Mouse (Mus musculus): ENCODE measurements around the gene Vmn1r6.
"Not testable (repeated sequence)": the region's sequence is repeated elsewhere in the genome, so short reads cannot be mapped to it uniquely, and the experiment has no call there.

Vmn1r6 gene

DNA sequence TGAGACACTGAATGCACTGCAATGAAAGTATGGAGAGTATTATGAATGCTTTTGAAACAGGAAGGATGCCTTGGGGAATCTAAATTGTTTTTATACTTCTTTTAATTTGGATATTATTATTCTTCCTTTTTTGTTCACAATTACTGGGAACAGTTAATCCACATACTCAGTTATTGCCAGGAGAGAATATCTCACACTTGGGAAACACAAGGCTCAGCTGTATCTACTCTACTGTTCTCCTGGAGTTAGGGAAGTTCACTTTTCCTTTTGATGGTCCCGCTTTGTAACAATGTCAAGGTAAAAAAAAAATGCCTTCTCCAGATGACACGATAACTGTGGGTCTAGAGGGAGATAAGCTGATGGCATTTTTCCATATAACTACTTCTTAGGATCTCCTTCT, at the start of gene Vmn1r6:
Gene Vmn1r6 (plus strand): TSS at position 301 of the 400 bp plus-strand sequence.
- no peak for DNase-seq (ENCODE audit: low spot score)

DNA sequence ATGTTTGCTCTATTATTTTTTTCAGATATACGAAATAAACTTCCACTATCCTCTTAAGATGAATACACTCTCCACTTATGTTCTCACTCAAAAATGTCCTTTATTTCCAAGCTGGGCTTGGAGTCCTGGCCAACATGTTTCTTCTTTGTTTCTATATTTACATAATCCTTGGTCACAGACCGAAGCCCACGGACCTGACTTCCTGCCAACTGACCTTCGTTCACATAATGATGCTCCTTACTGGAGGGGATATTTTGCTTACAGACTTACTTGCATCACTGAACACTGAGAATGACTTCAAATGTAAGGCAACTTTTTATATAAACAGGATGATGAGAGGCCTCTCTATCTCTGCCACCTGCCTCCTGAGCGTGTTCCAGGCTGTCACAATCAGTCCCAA, 40.6 kb upstream of the Vmn1r6 start:
- DNase-seq (ENCODE audit: low spot score), result no peak

DNA sequence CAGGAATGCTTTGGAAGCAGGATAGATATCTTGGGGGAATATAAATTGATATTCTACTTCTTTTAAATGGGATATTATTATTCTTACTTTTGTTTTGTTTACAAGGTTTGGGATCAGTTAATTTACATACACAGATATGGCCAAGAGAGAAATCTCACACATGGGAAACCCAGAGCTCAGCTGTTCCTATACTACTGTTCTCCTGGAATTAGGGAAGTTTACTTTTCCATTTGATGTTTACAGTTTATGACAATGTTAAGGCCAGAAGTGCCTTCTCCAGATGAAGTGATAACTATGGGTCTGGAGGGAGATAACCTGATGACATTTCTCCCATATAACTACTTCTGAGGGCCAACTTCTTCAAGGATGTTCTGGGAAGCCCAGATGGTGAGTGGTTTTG, 27.1 kb upstream of the Vmn1r6 start, which contains the start of gene Vmn1r5:
Gene Vmn1r5 (plus strand): TSS at position 301 of the 400 bp plus-strand sequence.
- DNase-seq (ENCODE audit: low spot score), result no peak

DNA sequence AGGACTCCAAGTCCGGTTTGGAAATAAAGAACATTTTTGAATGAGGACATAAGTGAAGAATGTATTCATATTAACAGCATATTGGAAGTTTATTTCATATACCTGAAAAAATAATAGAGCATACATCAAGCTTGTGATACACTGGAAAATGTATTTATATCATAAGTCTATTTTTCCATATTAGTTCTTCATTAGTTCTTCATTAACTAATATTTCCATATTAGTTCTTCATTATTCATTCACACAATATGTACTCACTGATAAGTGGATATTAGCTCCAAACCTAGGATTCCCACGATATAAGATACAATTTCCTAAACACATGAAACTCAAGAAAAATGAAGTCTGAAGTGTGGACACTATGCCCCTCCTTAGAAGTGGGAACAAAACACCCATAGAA, 28.2 kb downstream of the Vmn1r6 start, which contains the start of gene Vmn1r7:
Gene Vmn1r7 (minus strand): TSS at position 101 of the 400 bp plus-strand sequence.
- DNase-seq (ENCODE audit: low spot score), result not testable (repeated sequence)

DNA sequence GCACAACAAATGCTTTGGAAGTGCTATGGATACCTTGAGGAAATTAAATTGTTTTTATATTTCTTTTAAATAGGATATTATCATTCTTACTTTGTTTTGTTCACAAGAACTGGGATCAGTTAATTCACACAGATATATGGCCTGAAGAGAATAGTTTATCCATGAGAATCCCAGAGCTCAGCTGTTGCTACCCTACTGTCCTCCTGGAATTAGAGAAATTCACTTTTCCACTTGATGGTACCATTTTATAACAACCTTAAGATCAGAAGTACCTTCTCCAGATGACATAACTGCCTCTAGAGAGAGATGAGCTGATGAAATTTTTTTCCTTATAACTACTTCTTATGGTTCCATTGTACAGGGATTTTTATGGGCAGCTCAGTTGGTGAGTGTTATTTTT, 34.9 kb downstream of the Vmn1r6 start, which contains the start of gene Vmn1r8:
Gene Vmn1r8 (plus strand): TSS at position 301 of the 400 bp plus-strand sequence.
- no peak for DNase-seq (ENCODE audit: low spot score)

DNA sequence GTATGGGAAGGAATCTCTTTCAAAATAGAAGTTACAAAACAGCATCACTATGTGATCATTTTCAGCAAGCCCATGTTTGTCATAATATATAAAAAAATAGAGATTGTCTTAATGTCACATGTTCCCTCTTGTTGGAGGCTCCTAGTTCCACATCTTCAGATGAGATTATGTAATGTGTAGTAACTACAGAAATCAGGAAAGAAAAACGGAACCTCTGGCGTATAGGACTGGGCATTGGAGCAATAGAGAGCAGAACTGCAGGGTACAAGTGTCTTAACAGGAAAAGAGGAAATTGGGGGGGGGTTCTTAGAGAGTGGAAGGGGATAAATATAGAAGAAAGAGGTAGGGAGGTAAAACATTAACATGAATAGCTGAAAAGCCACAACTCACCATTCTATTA, 37.6 kb downstream of the Vmn1r6 start:
- no peak for DNase-seq (ENCODE audit: low spot score)

All from urinary bladder, postnatal 10 days (tissue).